Comparison of ENCODE assay signal across 9 mouse cellular contexts in genomic region chr19:47427841-47428789, GRCm38 (mm10). TPM values are rescaled to one million over a fixed set of nuclear protein-coding genes. Genes with fewer than 3 reads are reported as not detected.
DNase-seq lines count a peak whose midpoint lies in the region; ATAC-seq lines count a peak whose summit lies in the region.
"Had no signal": no experiment of that assay in that cellular context is flagged by ENCODE, and none has a peak within 500 bp of the region (broad histone marks: within the 10 kb centered on the region; RNA-seq: fewer than 3 reads in every experiment).

No protein-coding gene starts in this region.

- ATAC-seq in forebrain, embryonic 14.5 days: no peak
- ATAC-seq in heart, embryonic 12.5 days (ENCODE audit: insufficient number of reproducible peaks, low FRiP score): peak; percentile 56
- ATAC-seq in liver, embryonic 12.5 days: peak; percentile 5; the same call in 1 of the 2 replicates
- no peak for ATAC-seq in frontal cortex, adult (ENCODE audit: low TSS enrichment)
- ATAC-seq in monocyte, adult 5-6 weeks (replicated peaks; ENCODE audit: insufficient number of reproducible peaks, low FRiP score, low TSS enrichment, poor library complexity, severe bottlenecking): no peak

- no peak overlapping the region for H3K4me3 ChIP-seq in forebrain, embryonic 10.5 days
- no peak overlapping the region for H3K4me3 ChIP-seq in forebrain, embryonic 14.5 days (ENCODE audit: low read depth, low read length)
- H3K4me3 ChIP-seq in heart, embryonic 12.5 days: no peak overlapping the region
- no peak overlapping the region for H3K4me3 ChIP-seq in liver, embryonic 12.5 days

- peaks cover 5% of the 10 kb centered on the region; the same call in 1 of the 2 replicates for H3K36me3 ChIP-seq in forebrain, embryonic 10.5 days (replicated peaks)
- H3K36me3 ChIP-seq in forebrain, embryonic 14.5 days (ENCODE audit: control insufficient read depth, insufficient read depth, low read length): no peaks in the 10 kb centered on the region
- peaks cover 13% of the 10 kb centered on the region for H3K36me3 ChIP-seq in heart, embryonic 12.5 days
- H3K36me3 ChIP-seq in liver, embryonic 12.5 days: no peaks in the 10 kb centered on the region

- no peaks in the 10 kb centered on the region for H3K9me3 ChIP-seq in forebrain, embryonic 10.5 days
- H3K9me3 ChIP-seq in forebrain, embryonic 14.5 days (replicated peaks; ENCODE audit: control insufficient read depth, low read length): no peaks in the 10 kb centered on the region
- no peaks in the 10 kb centered on the region for H3K9me3 ChIP-seq in heart, embryonic 12.5 days (replicated peaks)
- no peaks in the 10 kb centered on the region for H3K9me3 ChIP-seq in liver, embryonic 12.5 days (replicated peaks)

- no peaks in the 10 kb centered on the region for H3K27me3 ChIP-seq in forebrain, embryonic 10.5 days (ENCODE audit: poor library complexity, severe bottlenecking)
- H3K27me3 ChIP-seq in forebrain, embryonic 14.5 days (replicated peaks; ENCODE audit: control insufficient read depth, insufficient read depth, low read length): no peaks in the 10 kb centered on the region
- H3K27me3 ChIP-seq in heart, embryonic 12.5 days (replicated peaks): no peaks in the 10 kb centered on the region
- H3K27me3 ChIP-seq in liver, embryonic 12.5 days (replicated peaks): no peaks in the 10 kb centered on the region

- H3K9ac ChIP-seq in forebrain, embryonic 14.5 days (ENCODE audit: low read length): no peak overlapping the region
- H3K9ac ChIP-seq in heart, embryonic 12.5 days: peak overlapping the region; percentile 28; the same call in 1 of the 2 replicates
- peak overlapping the region; percentile 43 for H3K9ac ChIP-seq in liver, embryonic 12.5 days

- no peak for DNase-seq in forebrain, embryonic 10.5 days (ENCODE audit: extremely low spot score, low spot score)
- no peak for DNase-seq in forebrain, embryonic 14.5 days (ENCODE audit: low spot score)
- peak; percentile 27 for DNase-seq in 3T3-L1 (ENCODE audit: low read depth, low spot score)
- no peak for DNase-seq in layer of hippocampus, adult 18-20 months (ENCODE audit: low spot score in 2 of 2)
- DNase-seq: cerebellum, postnatal 25 days had no signal

- H3K27ac ChIP-seq in forebrain, embryonic 10.5 days: peak overlapping the region; percentile 45
- H3K27ac ChIP-seq in forebrain, embryonic 14.5 days (ENCODE audit: low read depth, low read length): no peak overlapping the region
- H3K27ac ChIP-seq in heart, embryonic 12.5 days (ENCODE audit: poor library complexity, severe bottlenecking): peak overlapping the region; percentile 74
- peak overlapping the region; percentile 97 for H3K27ac ChIP-seq in liver, embryonic 12.5 days

- no peak overlapping the region for H3K4me2 ChIP-seq in forebrain, embryonic 14.5 days (ENCODE audit: low read length)
- peak overlapping the region; percentile 31 for H3K4me2 ChIP-seq in heart, embryonic 12.5 days
- peak overlapping the region; percentile 37 for H3K4me2 ChIP-seq in liver, embryonic 12.5 days

- H3K4me1 ChIP-seq in forebrain, embryonic 10.5 days: peaks cover 34% of the 10 kb centered on the region
- H3K4me1 ChIP-seq in forebrain, embryonic 14.5 days (ENCODE audit: control insufficient read depth, insufficient read depth, low read length): peaks cover 3% of the 10 kb centered on the region; the same call in 1 of the 2 replicates
- peaks cover 63% of the 10 kb centered on the region for H3K4me1 ChIP-seq in heart, embryonic 12.5 days (replicated peaks)
- peaks cover 86% of the 10 kb centered on the region for H3K4me1 ChIP-seq in liver, embryonic 12.5 days

- 46% methylated on average over 13 of the region's 13 CpGs for WGBS in forebrain, embryonic 10.5 days
- 51% methylated on average over 13 of the region's 13 CpGs for WGBS in forebrain, embryonic 14.5 days
- WGBS in heart, embryonic 12.5 days: 13% methylated on average over 13 of the region's 13 CpGs
- 33% methylated on average over 13 of the region's 13 CpGs for WGBS in liver, embryonic 12.5 days (ENCODE audit: insufficient replicate concordance)

RNA-seq across cellular contexts. Expression of gene Sh3pxd2a, which starts 36.1 kb away (rescaled TPM):
- polyA plus RNA-seq in forebrain, embryonic 10.5 days (2016; fragmentation: Nextera tagmentation; extraction: Ambion mirVana): 1.5 and 1.8 TPM in 2 replicates
- polyA plus RNA-seq in forebrain, embryonic 14.5 days (2014; fragmentation: Nextera tagmentation; extraction: Ambion mirVana): 3.0 and 3.4 TPM in 2 replicates
- 6.2 TPM in 2 replicates for polyA plus RNA-seq in heart, embryonic 12.5 days (2016; fragmentation: Nextera tagmentation; extraction: Ambion mirVana)
- 1.1 and 1.6 TPM in 2 replicates for polyA plus RNA-seq in liver, embryonic 12.5 days (2016; fragmentation: Nextera tagmentation; extraction: Ambion mirVana)
- total RNA-seq in layer of hippocampus, adult 18-20 months (2021): 10 to 100 TPM; 33.4 to 35.4 TPM
- total RNA-seq in monocyte, adult 5-6 weeks (2017): 2.1 to 3.7 TPM (median 2.6 TPM) in 3 replicates

Comparison
In these comparisons a context has a peak if more than half of its experiments do, and no peak if none do; other contexts are left out.
1. ATAC-seq: peak in heart, embryonic 12.5 days (single experiment) and liver, embryonic 12.5 days (single experiment); none in forebrain, embryonic 14.5 days (single experiment), frontal cortex, adult (single experiment) and monocyte, adult 5-6 weeks (single experiment).